ENCODE assay signal across 21 mouse cellular contexts in genomic region chr13:55948591-55948990, GRCm38 (mm10).
DNase-seq lines count a peak whose midpoint lies in the region; ATAC-seq lines count a peak whose summit lies in the region.
"Had no signal": no experiment of that assay in that cellular context is flagged by ENCODE, and none has a peak within 500 bp of the region (broad histone marks: within the 10 kb centered on the region; RNA-seq: fewer than 3 reads in every experiment).

No protein-coding gene starts in this region.

- no peak overlapping the region for H3K27ac ChIP-seq in forebrain, embryonic 11.5 days (ENCODE audit: low read depth, low read length)
- no peak overlapping the region for H3K27ac ChIP-seq in forebrain, embryonic 13.5 days
- no peak overlapping the region for H3K27ac ChIP-seq in midbrain, embryonic 11.5 days (ENCODE audit: low read depth, low read length)
- H3K27ac ChIP-seq in midbrain, embryonic 15.5 days: no peak overlapping the region
- H3K27ac ChIP-seq in embryonic facial prominence, embryonic 11.5 days (replicated peaks; ENCODE audit: low read depth, low read length): no peak overlapping the region
- H3K27ac ChIP-seq: gastrocnemius, adult 2 months; hindbrain, embryonic 14.5 days; intestine, embryonic 15.5 days had no signal

- WGBS in forebrain, embryonic 11.5 days: 38% methylated on average over 9 of the region's 9 CpGs
- WGBS in forebrain, embryonic 13.5 days: 25% methylated on average over 9 of the region's 9 CpGs
- whole genome bisulfite sequencing in midbrain, embryonic 11.5 days: 15% methylated on average over 9 of the region's 9 CpGs
- WGBS in midbrain, embryonic 15.5 days: 20% methylated on average over 9 of the region's 9 CpGs
- WGBS in embryonic facial prominence, embryonic 11.5 days: 45% methylated on average over 9 of the region's 9 CpGs

- peak overlapping the region; percentile 10 for H3K9ac ChIP-seq in forebrain, embryonic 11.5 days (ENCODE audit: low read length)
- H3K9ac ChIP-seq in forebrain, embryonic 13.5 days: no peak overlapping the region
- 0 out of 2 replicates have a peak overlapping the region, but pooled peaks have one; percentile 24 for H3K9ac ChIP-seq in midbrain, embryonic 11.5 days (ENCODE audit: low read length)
- no peak overlapping the region for H3K9ac ChIP-seq in midbrain, embryonic 15.5 days
- H3K9ac ChIP-seq in embryonic facial prominence, embryonic 11.5 days (replicated peaks; ENCODE audit: low read length): no peak overlapping the region
- H3K9ac ChIP-seq: embryonic facial prominence, embryonic 12.5 days; hindbrain, embryonic 14.5 days; intestine, embryonic 15.5 days had no signal

- no peak for DNase-seq in forebrain, embryonic 11.5 days (ENCODE audit: low spot score)
- DNase-seq in midbrain, embryonic 11.5 days (ENCODE audit: low spot score, missing footprints): peak; percentile 93
- DNase-seq in embryonic facial prominence, embryonic 11.5 days (ENCODE audit: low spot score): no peak
- peak; percentile 82 for DNase-seq in retina, postnatal 1 day
- DNase-seq in kidney, postnatal 25 days: no peak
- DNase-seq: cerebellum, adult 11-12 months; cerebellum, adult 9-10 months; cerebellum, postnatal 25 days; gastrocnemius, postnatal 25 days; heart, adult 11 months; heart, postnatal 10 days; heart, postnatal 4 days had no signal

- no peak overlapping the region for H3K4me2 ChIP-seq in forebrain, embryonic 11.5 days (ENCODE audit: low read depth, low read length, severe bottlenecking)
- no peak overlapping the region for H3K4me2 ChIP-seq in forebrain, embryonic 13.5 days
- no peak overlapping the region; the same call in 1 of the 2 replicates for H3K4me2 ChIP-seq in midbrain, embryonic 11.5 days
- no peak overlapping the region for H3K4me2 ChIP-seq in midbrain, embryonic 15.5 days
- H3K4me2 ChIP-seq in embryonic facial prominence, embryonic 11.5 days (ENCODE audit: low read depth, low read length): no peak overlapping the region
- H3K4me2 ChIP-seq: embryonic facial prominence, embryonic 12.5 days; hindbrain, embryonic 14.5 days; intestine, embryonic 15.5 days had no signal

- H3K9me3 ChIP-seq in forebrain, embryonic 11.5 days (ENCODE audit: control insufficient read depth, low read length): no peaks in the 10 kb centered on the region
- H3K9me3 ChIP-seq in forebrain, embryonic 13.5 days (replicated peaks): no peaks in the 10 kb centered on the region
- H3K9me3 ChIP-seq in midbrain, embryonic 11.5 days (ENCODE audit: control insufficient read depth, low read length): no peaks in the 10 kb centered on the region
- H3K9me3 ChIP-seq in midbrain, embryonic 15.5 days: no peaks in the 10 kb centered on the region
- no peaks in the 10 kb centered on the region for H3K9me3 ChIP-seq in embryonic facial prominence, embryonic 11.5 days (replicated peaks; ENCODE audit: control insufficient read depth, low read length)
- H3K9me3 ChIP-seq: embryonic facial prominence, embryonic 12.5 days; intestine, embryonic 15.5 days had no signal

- no peak for ATAC-seq in forebrain, embryonic 11.5 days (replicated peaks; ENCODE audit: low FRiP score)
- no peak for ATAC-seq in forebrain, embryonic 13.5 days
- ATAC-seq in midbrain, embryonic 11.5 days (ENCODE audit: low FRiP score): peak; percentile 48; the same call in 1 of the 2 replicates
- ATAC-seq in midbrain, embryonic 15.5 days (replicated peaks): no peak
- ATAC-seq in embryonic facial prominence, embryonic 11.5 days (replicated peaks; ENCODE audit: insufficient number of reproducible peaks, low FRiP score, low TSS enrichment, low read depth): 0 out of 2 replicates have a peak, but pooled peaks have one; percentile 14
- ATAC-seq in granulocyte monocyte progenitor cell, adult 5-6 weeks (replicated peaks; ENCODE audit: poor library complexity, severe bottlenecking): no peak
- ATAC-seq: activated CD4-positive, CD25-positive, alpha-beta regulatory T cell, adult 4 months; intestine, embryonic 15.5 days; Patski had no signal

- no peaks in the 10 kb centered on the region for H3K27me3 ChIP-seq in forebrain, embryonic 11.5 days (ENCODE audit: control insufficient read depth, insufficient read depth, low read length)
- no peaks in the 10 kb centered on the region for H3K27me3 ChIP-seq in forebrain, embryonic 13.5 days
- H3K27me3 ChIP-seq in midbrain, embryonic 11.5 days (ENCODE audit: control insufficient read depth, insufficient read depth, low read length): no peaks in the 10 kb centered on the region; the same call in 1 of the 2 replicates
- H3K27me3 ChIP-seq in midbrain, embryonic 15.5 days (replicated peaks): no peaks in the 10 kb centered on the region
- H3K27me3 ChIP-seq in embryonic facial prominence, embryonic 11.5 days (ENCODE audit: control insufficient read depth, insufficient read depth, low read length): no peaks in the 10 kb centered on the region
- H3K27me3 ChIP-seq: embryonic facial prominence, embryonic 12.5 days; intestine, embryonic 15.5 days; Patski had no signal

- no peaks in the 10 kb centered on the region for H3K36me3 ChIP-seq in forebrain, embryonic 11.5 days (ENCODE audit: control insufficient read depth, insufficient read depth, low read length)
- no peaks in the 10 kb centered on the region for H3K36me3 ChIP-seq in forebrain, embryonic 13.5 days (ENCODE audit: poor library complexity, severe bottlenecking)
- H3K36me3 ChIP-seq in midbrain, embryonic 11.5 days (ENCODE audit: control insufficient read depth, insufficient read depth, low read length): no peaks in the 10 kb centered on the region
- no peaks in the 10 kb centered on the region for H3K36me3 ChIP-seq in midbrain, embryonic 15.5 days (replicated peaks)
- no peaks in the 10 kb centered on the region for H3K36me3 ChIP-seq in embryonic facial prominence, embryonic 11.5 days (replicated peaks; ENCODE audit: control insufficient read depth, insufficient read depth, low read depth, low read length)
- H3K36me3 ChIP-seq: embryonic facial prominence, embryonic 12.5 days; intestine, embryonic 15.5 days had no signal

- H3K4me3 ChIP-seq in forebrain, embryonic 11.5 days (ENCODE audit: low read depth, low read length): no peak overlapping the region
- no peak overlapping the region for H3K4me3 ChIP-seq in forebrain, embryonic 13.5 days
- no peak overlapping the region for H3K4me3 ChIP-seq in midbrain, embryonic 11.5 days (ENCODE audit: low read depth, low read length)
- no peak overlapping the region for H3K4me3 ChIP-seq in midbrain, embryonic 15.5 days
- no peak overlapping the region for H3K4me3 ChIP-seq in embryonic facial prominence, embryonic 11.5 days (ENCODE audit: low read depth, low read length)
- H3K4me3 ChIP-seq: embryonic facial prominence, embryonic 12.5 days; gastrocnemius, adult 2 months; intestine, embryonic 15.5 days had no signal

- peaks cover 4% of the 10 kb centered on the region; the same call in 1 of the 2 replicates for H3K4me1 ChIP-seq in forebrain, embryonic 11.5 days (replicated peaks; ENCODE audit: control insufficient read depth, insufficient read depth, low read length)
- no peaks in the 10 kb centered on the region for H3K4me1 ChIP-seq in forebrain, embryonic 13.5 days
- H3K4me1 ChIP-seq in midbrain, embryonic 11.5 days (ENCODE audit: control insufficient read depth, insufficient read depth, low read length): peaks cover 18% of the 10 kb centered on the region
- H3K4me1 ChIP-seq in midbrain, embryonic 15.5 days: peaks cover 10% of the 10 kb centered on the region
- no peaks in the 10 kb centered on the region for H3K4me1 ChIP-seq in embryonic facial prominence, embryonic 11.5 days (ENCODE audit: control insufficient read depth, insufficient read depth, low read length)
- H3K4me1 ChIP-seq: intestine, embryonic 15.5 days had no signal

Comparison
In these comparisons a context has a peak if more than half of its experiments do, and no peak if none do; other contexts are left out.
1. ATAC-seq: peak in midbrain, embryonic 11.5 days (single experiment) and embryonic facial prominence, embryonic 11.5 days (single experiment); none in forebrain, embryonic 11.5 days (single experiment), forebrain, embryonic 13.5 days (single experiment), midbrain, embryonic 15.5 days (single experiment) and granulocyte monocyte progenitor cell, adult 5-6 weeks (single experiment).
2. H3K9ac ChIP-seq: peak in forebrain, embryonic 11.5 days (single experiment) and midbrain, embryonic 11.5 days (single experiment); none in forebrain, embryonic 13.5 days (single experiment), midbrain, embryonic 15.5 days (single experiment) and embryonic facial prominence, embryonic 11.5 days (single experiment).
3. DNase-seq: peak in midbrain, embryonic 11.5 days (single experiment) and retina, postnatal 1 day (single experiment); none in forebrain, embryonic 11.5 days (single experiment), embryonic facial prominence, embryonic 11.5 days (single experiment) and kidney, postnatal 25 days (0 of 2).